Mouse (Mus musculus): Measurements from ENCODE around the gene Tle4.

DNA sequence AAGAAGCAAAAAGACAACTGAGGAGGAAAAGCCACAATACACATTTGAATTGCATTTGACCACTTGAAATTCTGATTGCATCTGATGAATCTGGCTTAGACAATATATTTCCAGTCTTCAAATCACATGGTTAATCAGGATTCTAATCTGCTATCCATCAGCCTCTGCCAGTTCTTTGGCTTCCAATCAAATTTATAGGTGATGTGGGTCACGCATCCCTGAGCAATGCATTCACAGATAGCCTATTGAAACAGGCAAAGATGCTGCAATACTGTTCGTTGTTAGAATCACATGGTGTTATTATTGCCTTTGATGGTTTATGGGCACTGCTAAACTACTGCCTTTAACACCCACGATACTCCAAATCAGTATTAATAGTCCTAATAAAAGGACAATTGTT lies 30.8 kb downstream of the Tle4 start:
- TF ChIP-seq TCF12 (IDR thresholded peaks at IDR 0.05; ENCODE audit: low read depth, low read length) (no peak), USF1 (IDR thresholded peaks at IDR 0.05; ENCODE audit: low read depth, low read length) (no peak), POLR2AphosphoS2 (IDR thresholded peaks at IDR 0.05; ENCODE audit: low read depth, low read length) (no peak)
